Mouse (Mus musculus) cerebral cortex, adult 2 months (tissue): ENCODE measurements around the gene Sowahb.

Experiments
- WGBS: fragments of 180-500 bp; shearing (Covaris S2); methylation state at CpG from one replicate; pipeline ENCODE4 v1.1.7; 2018; 5-methylcytosine and 5-hydroxymethylcytosine counted together

Sowahb gene

GRCm38 (mm10) chr5:93044584-93045370 lies at the start of gene Sowahb:
TSS of gene Sowahb (minus strand) at chr5:93045022.
- WGBS, result under 1% methylated on average over 68 of the region's 68 CpGs

GRCm38 (mm10) chr5:93093638-93094527 lies 49.1 kb upstream of the Sowahb start:
- WGBS, result 1% methylated on average over 50 of the region's 50 CpGs

- under 1% methylated on average over 63 of the region's 63 CpGs for WGBS
Observed at GRCm38 (mm10) chr5:93092857-93093622, 48.2 kb upstream of the Sowahb start, which contains the start of gene Sept11. TSS of gene Sept11 (plus strand) at chr5:93093437.

- 4% methylated on average over 28 of the region's 28 CpGs for WGBS
Observed at GRCm38 (mm10) chr5:93092147-93092781, 47.4 kb upstream of the Sowahb start.

- WGBS, result 82% methylated on average over 3 of the region's 3 CpGs
Observed at GRCm38 (mm10) chr5:93091266-93091665, 46.4 kb upstream of the Sowahb start.

GRCm38 (mm10) chr5:93085900-93086299 lies 41.1 kb upstream of the Sowahb start:
- 77% methylated on average over 4 of the region's 4 CpGs for WGBS

- WGBS, result 42% methylated on average over 4 of the region's 4 CpGs
Observed at GRCm38 (mm10) chr5:93085015-93085598, 40.3 kb upstream of the Sowahb start.

- 91% methylated on average over 3 of the region's 3 CpGs for WGBS
Observed at GRCm38 (mm10) chr5:93079596-93079995, 34.8 kb upstream of the Sowahb start.

- WGBS, result 76% methylated on average over 7 of the region's 7 CpGs
Observed at GRCm38 (mm10) chr5:93077661-93078323, 33.0 kb upstream of the Sowahb start.

GRCm38 (mm10) chr5:93060865-93061264 lies 16.0 kb upstream of the Sowahb start:
- WGBS, result 79% methylated on average over 4 of the region's 4 CpGs

- 46% methylated on average over 8 of the region's 8 CpGs for WGBS
Observed at GRCm38 (mm10) chr5:93053606-93054397, 9.0 kb upstream of the Sowahb start.

- WGBS, result 62% methylated on average over 9 of the region's 9 CpGs
Observed at GRCm38 (mm10) chr5:93051951-93052350, 7.1 kb upstream of the Sowahb start.

GRCm38 (mm10) chr5:93051041-93051440 lies 6.2 kb upstream of the Sowahb start:
- 70% methylated on average over 5 of the region's 5 CpGs for WGBS

GRCm38 (mm10) chr5:93049971-93050370 lies 5.1 kb upstream of the Sowahb start:
- whole genome bisulfite sequencing, result 63% methylated on average over 1 of the region's 1 CpGs

GRCm38 (mm10) chr5:93048481-93049240 lies 3.8 kb upstream of the Sowahb start:
- WGBS, result 39% methylated on average over 13 of the region's 13 CpGs

- WGBS, result 33% methylated on average over 5 of the region's 5 CpGs
Observed at GRCm38 (mm10) chr5:93046306-93046845, 1.6 kb upstream of the Sowahb start.

GRCm38 (mm10) chr5:93045371-93045714 lies 521 bp upstream of the Sowahb start:
- WGBS, result 7% methylated on average over 19 of the region's 19 CpGs
